Mouse (Mus musculus) megakaryocyte, embryonic 14.5 days (primary cell): ENCODE data around the gene Dab1.

ENCODE experiments used
- FLI1 ChIP-seq: IDR thresholded peaks from 2 replicates; pipeline ENCODE4 v1.6.1; 2012; ENCODE audit warnings: low read length, inconsistent platforms, mixed read lengths
- GATA1 ChIP-seq: IDR thresholded peaks from 3 replicates; pipeline ENCODE4 v1.6.1; 2012; ENCODE audit warnings: mixed read lengths, low read length, inconsistent platforms, borderline replicate concordance

- no peak for TF ChIP-seq GATA1
- TF ChIP-seq FLI1: no peak
Measured at GRCm38 (mm10) chr4:104210796-104211195, 591.6 kb downstream of the Dab1 start.
